18 mouse cellular contexts compared by ENCODE assay signal in genomic region chr13:117619544-117619943, GRCm38 (mm10). TPM values are rescaled to one million over a fixed set of nuclear protein-coding genes. Genes with fewer than 3 reads are reported as not detected.
"Had no signal": no experiment of that assay in that cellular context is flagged by ENCODE, and none has a peak within 500 bp of the region (broad histone marks: within the 10 kb centered on the region; RNA-seq: fewer than 3 reads in every experiment).

No protein-coding gene starts in this region.

- H3K4me2 ChIP-seq: neural tube, embryonic 12.5 days; neural tube, embryonic 13.5 days; neural tube, embryonic 15.5 days; stomach, embryonic 15.5 days had no signal

- H3K9me3 ChIP-seq: neural tube, embryonic 12.5 days; neural tube, embryonic 13.5 days; neural tube, embryonic 15.5 days; stomach, embryonic 15.5 days had no signal

- H3K9ac ChIP-seq: neural tube, embryonic 12.5 days; neural tube, embryonic 13.5 days; neural tube, embryonic 15.5 days; stomach, embryonic 15.5 days had no signal

- H3K27me3 ChIP-seq: neural tube, embryonic 12.5 days; neural tube, embryonic 13.5 days; neural tube, embryonic 15.5 days; stomach, embryonic 15.5 days had no signal

- DNase-seq: retina, postnatal 1 day; right cerebral cortex, adult 18-20 months; right cerebral cortex, postnatal 14 days; right cerebral cortex, postnatal 25 days; right cerebral cortex, postnatal 4 days; spleen, adult 18-20 months; thymus, adult 18-20 months; thymus, adult 2 months; thymus, postnatal 14 days; thymus, postnatal 25 days; thymus, postnatal 36 days; thymus, postnatal 4 days had no signal

- H3K4me1 ChIP-seq: neural tube, embryonic 12.5 days; neural tube, embryonic 13.5 days; neural tube, embryonic 15.5 days; stomach, embryonic 15.5 days had no signal

- H3K27ac ChIP-seq: neural tube, embryonic 12.5 days; neural tube, embryonic 13.5 days; neural tube, embryonic 15.5 days; stomach, embryonic 15.5 days; stomach, postnatal 0 days had no signal

- H3K36me3 ChIP-seq: neural tube, embryonic 12.5 days; neural tube, embryonic 13.5 days; neural tube, embryonic 15.5 days; stomach, embryonic 15.5 days had no signal

- H3K4me3 ChIP-seq: neural tube, embryonic 12.5 days; neural tube, embryonic 13.5 days; neural tube, embryonic 15.5 days; stomach, embryonic 15.5 days had no signal

RNA-seq across cellular contexts. Expression of gene Hcn1, which starts 17.4 kb away (rescaled TPM):
- polyA plus RNA-seq: spleen, adult 2 months had no signal
